Mouse (Mus musculus): ENCODE measurements around the gene Pip5k1b.

Pip5k1b gene

DNA sequence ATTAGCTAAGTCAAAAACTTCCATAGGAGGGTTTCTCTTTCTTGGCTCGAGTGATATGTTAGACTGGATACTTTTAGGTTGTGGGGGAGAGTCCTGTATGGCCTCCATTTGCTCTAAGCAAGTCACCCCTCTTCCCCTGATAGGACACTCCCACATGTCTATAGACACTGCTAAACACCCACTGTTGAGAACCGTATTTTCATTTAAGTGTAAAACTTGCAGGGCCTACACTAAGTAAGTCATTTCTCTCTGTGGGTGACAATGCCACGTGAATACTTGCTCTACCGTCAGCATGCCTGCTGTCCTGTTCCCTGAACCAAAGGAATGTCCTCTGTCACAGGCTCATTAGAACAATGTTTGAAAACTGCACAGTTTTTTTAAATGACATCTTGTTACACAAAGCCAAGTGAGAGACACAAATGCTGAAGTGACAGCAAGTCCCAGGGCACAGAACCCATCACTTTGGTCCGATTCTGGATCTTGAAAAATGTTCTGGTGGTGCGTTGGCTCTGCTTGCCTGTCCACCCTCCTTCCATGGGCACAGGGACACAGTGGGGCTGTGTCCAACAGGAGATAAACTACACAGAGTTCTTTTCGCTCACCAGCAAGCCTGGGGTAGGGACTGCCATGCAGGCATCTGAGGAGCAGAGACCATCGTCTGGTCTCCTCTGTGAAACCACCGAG, 138.6 kb downstream of the Pip5k1b start:
- DNase-seq (ENCODE audit: low spot score) = no peak

GRCm38 (mm10) chr19:24415778-24416621, 139.7 kb downstream of the Pip5k1b start:
- DNase-seq (ENCODE audit: low spot score) = no peak

GRCm38 (mm10) chr19:24408863-24409564, 146.7 kb downstream of the Pip5k1b start:
- DNase-seq (ENCODE audit: low spot score) = no peak

- DNase-seq (ENCODE audit: low spot score) = no peak
Measured at GRCm38 (mm10) chr19:24404716-24405115, 151.0 kb downstream of the Pip5k1b start.

- DNase-seq (ENCODE audit: low spot score) = no peak
Measured at GRCm38 (mm10) chr19:24403245-24403644, 152.4 kb downstream of the Pip5k1b start.

DNA sequence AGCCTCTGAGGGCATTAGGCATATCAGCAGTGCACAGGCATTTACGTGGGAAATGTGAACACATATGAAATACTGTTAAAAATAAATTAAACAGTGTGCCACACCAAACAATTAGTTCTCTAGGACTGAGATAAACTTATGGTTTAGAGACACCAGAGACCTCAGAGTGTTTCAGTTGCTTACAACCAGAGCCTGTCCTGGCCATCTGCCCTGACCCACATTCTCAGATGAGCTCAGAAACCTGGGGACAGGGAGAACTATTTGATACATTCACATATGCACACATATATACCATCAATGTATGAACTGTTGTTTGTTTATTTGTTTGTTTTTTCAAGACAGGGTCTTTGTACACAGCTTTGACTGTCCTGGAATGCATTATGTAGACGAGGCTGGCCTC, 161.8 kb downstream of the Pip5k1b start:
- DNase-seq (ENCODE audit: low spot score) = no peak

GRCm38 (mm10) chr19:24391519-24392251, 164.0 kb downstream of the Pip5k1b start:
- no peak for DNase-seq (ENCODE audit: low spot score)

GRCm38 (mm10) chr19:24386956-24387865, 168.5 kb downstream of the Pip5k1b start:
- DNase-seq (ENCODE audit: low spot score) = no peak

GRCm38 (mm10) chr19:24378470-24378869, 177.2 kb downstream of the Pip5k1b start:
- DNase-seq (ENCODE audit: low spot score) = no peak

GRCm38 (mm10) chr19:24371763-24372640, 183.7 kb downstream of the Pip5k1b start:
- no peak for DNase-seq (ENCODE audit: low spot score)

- no peak for DNase-seq (ENCODE audit: low spot score)
Measured at GRCm38 (mm10) chr19:24368419-24368818, 187.3 kb downstream of the Pip5k1b start.

DNA sequence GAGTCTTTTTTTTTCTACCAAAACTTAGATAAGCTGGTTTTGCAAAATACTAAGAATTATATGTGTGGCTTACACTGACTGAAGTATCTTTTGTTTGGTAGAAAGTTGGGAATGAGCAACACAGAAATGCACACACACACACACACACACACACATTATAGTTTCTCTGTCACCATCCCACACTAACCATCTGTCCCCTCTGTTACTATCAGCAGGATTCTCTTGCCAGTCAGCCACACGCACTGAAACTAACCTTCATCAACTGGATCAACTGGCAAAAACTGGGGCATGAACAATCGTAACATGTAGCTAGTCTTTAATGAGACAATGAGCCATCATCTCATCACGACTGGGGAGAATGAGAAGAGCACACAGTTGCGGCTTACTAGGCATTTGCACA, 187.9 kb downstream of the Pip5k1b start:
- DNase-seq (ENCODE audit: low spot score) = no peak

GRCm38 (mm10) chr19:24366747-24367146, 188.9 kb downstream of the Pip5k1b start:
- no peak for DNase-seq (ENCODE audit: low spot score)

- no peak for DNase-seq (ENCODE audit: low spot score)
Measured at GRCm38 (mm10) chr19:24362626-24363321, 192.9 kb downstream of the Pip5k1b start.

- no peak for DNase-seq (ENCODE audit: low spot score)
Measured at GRCm38 (mm10) chr19:24359270-24359669, 196.4 kb downstream of the Pip5k1b start.

- no peak for DNase-seq (ENCODE audit: low spot score)
Measured at GRCm38 (mm10) chr19:24352298-24352959, 203.2 kb downstream of the Pip5k1b start.

DNA sequence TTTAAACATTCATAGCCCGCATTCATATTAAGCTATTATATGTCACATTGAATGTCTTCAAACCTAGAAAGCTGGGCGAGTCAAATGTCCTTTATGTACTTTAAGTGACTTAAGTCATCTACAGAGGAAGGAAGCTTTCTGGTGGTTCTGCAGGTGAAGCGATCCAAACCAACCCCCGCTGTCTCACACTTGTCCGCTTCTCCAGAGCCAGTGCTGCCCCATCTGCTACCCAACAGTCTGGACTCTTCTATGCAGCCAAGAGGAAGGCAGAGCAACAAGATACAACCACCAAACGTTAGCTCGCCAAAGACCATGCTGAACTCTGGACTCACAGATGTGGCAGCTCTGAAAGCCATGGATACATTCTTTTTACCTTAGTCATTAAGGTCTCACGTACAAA, 211.2 kb downstream of the Pip5k1b start:
- DNase-seq (ENCODE audit: low spot score) = no peak

DNA sequence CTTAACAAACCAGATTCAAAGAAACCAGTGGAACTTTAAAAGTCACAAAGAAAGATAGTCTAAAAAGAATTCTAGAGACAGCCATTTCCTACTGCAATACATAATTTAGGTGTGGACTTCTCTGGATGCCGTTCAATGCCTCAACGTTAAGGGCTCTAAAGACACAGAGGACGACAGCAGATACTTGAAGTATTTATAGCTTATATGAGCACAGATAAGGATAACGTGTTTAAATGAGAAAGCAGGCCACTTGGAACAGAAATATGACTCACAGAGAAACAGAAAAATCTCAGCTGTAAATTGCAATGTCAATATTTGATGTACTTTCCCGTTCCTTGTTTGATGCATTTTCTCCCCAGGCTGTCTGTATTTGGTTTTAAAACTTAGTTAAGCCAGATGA, 212.9 kb downstream of the Pip5k1b start:
- DNase-seq (ENCODE audit: low spot score) = no peak
